Mouse (Mus musculus) skeletal muscle tissue, adult 2 months (tissue): ENCODE results near the gene Vps45.
"Not testable (repeated sequence)": the region's sequence is repeated elsewhere in the genome, so short reads cannot be mapped to it uniquely, and the experiment has no call there.

Source experiments
- DNase-seq: peaks from one replicate; pipeline ENCODE4 v3.0.0-alpha.2; 2012; ENCODE audit warnings: low read depth, low spot score

The Vps45 gene

DNA sequence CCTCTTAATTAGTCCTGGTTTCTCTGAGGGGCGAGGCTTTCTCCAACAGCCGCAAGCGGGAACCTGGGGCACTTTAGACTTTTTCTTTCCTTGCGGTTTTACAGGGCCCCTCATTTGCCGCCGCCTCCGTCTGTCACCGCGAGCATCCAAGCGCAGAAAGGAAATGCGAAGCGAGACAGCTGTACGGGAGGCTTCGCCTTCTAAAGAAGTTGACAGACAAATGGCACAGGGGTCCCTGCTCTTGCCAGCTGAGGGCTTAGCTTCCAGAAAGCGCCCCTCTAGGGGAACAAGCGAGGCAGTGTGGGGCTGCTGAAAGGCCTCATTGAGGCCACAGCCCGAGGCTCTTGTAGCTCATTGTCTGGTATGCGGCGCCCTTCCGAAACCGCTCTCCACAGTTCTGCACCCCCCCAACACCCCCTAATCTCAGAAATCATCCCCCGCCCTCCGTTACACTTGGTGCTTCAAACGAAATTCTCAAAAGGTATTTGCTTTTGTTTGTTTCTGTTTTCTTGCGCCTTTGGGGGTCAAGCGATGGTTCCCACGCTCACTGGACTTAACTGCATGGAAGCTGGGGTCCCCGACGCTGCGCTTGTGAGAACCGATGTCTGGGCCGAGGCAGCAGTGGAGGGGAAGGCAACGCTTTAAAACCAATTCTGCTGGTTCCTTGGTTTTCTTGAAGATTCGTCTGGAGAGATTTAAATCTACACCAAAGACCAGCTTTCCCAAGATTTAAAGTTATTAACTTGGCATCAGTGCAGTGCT, 85.2 kb downstream of the Vps45 start:
- DNase-seq: no peak

GRCm38 (mm10) chr3:95972251-95972872, 85.9 kb downstream of the Vps45 start:
- no peak for DNase-seq

DNA sequence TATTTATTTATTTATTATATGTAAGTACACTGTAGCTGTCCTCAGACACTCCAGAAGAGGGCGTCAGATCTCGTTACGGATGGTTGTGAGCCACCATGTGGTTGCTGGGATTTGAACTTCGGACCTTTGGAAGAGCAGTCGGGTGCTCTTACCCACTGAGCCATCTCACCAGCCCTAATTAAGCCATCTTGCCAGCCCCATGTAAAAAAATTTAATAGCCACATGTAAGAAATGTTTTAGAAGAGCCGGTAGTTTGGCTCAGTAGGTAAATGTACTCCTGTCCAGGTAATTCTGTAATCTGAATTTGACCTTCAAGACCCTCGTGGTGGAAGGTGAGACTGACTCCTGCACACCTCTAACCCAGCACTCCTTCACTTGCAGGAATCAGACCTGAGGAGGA, 87.6 kb downstream of the Vps45 start:
- DNase-seq: not testable (repeated sequence)

DNA sequence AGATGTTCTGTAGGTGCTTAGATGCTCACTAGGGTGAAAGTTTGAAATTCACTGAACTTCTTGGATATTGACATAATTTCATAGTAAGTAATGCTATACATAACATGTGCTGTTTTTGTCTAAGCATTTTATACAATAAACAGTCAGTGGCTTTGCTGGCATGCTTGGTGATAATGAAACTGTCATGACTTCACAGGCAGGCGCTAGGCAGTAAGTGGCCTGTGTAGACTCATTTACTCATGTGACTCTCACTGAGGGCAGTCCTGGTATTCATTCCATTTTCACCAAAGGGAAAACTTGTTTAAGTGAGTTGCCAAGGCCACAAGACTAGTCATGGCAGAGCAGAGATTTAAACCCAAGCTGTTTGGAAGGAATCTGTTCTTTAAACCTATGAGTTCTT, 89.0 kb downstream of the Vps45 start:
- no peak for DNase-seq

DNA sequence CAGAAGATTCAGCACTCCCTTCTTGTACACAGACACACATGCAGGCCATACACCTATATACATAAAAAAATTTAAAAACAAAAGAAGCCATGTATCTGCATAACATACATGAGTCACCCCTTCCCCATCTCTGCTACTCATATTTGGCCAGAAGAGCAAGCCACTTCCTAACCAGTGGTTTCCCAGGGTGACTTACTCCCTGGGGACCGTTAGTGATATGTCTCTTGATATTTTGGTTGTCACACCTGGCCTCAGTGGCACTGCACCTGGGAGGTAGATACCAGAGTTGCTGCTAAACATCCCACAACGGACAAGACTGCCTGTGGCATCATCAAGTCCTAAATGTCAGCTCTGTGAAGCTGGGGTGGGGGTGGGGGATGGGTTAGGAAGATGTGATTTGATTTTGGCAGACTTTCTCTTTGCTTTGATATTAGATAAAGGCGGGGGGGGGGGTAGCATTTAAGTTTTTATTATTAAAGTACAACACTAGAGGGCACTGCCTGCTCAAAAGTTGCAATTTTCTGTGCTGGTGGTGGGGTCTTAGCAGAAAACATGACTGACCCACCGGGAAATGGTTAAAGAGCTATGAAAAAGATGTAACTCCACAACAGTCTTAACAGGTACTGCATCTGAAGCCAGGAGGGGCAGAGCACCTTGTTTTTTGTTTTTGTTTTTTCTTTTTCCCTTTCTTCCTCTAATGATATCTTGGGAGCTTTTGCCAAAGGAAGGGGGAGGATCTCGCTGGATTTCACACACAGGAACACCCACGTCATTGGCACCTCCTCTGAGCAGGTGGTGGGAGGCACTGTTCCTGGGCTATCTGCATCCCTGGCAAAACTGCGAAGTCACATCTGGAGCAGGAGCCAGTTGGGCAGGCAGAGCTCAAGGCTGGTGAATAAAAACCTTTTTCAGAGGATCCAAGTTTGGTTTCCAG, 92.5 kb downstream of the Vps45 start:
- no peak for DNase-seq

GRCm38 (mm10) chr3:95963681-95964080, 94.6 kb downstream of the Vps45 start:
- DNase-seq: no peak

GRCm38 (mm10) chr3:95963230-95963629, 95.0 kb downstream of the Vps45 start:
- no peak for DNase-seq

DNA sequence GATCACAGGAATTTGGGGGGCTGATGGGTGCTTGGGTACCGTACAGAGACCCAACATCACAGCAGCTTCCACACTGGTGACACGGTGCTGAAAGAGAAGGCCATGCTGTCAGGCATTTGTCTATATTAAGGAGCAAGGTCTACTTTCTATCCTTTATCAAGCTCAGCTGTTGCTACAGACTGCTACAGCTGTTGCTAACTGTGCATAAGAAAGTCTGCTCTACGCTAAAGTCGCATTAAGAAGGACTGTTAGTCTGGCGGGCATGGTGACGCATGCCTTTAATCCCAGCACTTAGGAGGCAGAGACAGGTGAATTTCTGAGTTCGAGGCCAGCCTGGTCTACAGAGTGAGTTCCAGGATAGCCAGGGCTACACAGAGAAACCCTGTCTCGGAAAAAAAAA, 96.1 kb downstream of the Vps45 start:
- DNase-seq: not testable (repeated sequence)

DNA sequence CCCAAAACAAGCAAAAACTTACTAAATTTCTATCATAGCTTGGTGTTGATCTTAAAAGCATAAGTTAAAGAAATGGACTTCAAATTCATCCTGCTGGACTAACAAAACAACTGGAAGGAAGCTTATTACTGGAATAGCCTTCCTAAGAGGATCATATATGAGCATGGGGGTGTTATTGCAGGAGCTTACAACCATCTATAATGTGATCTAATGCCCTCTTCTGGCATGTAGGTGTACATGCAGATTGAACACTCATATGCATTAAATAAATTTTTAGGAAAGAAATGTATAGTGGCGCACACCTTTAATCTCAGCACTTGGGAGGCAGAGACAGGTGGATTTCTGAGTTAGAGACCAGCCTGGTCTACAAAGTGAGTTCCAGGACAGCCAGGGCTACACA, 98.5 kb downstream of the Vps45 start:
- no peak for DNase-seq

DNA sequence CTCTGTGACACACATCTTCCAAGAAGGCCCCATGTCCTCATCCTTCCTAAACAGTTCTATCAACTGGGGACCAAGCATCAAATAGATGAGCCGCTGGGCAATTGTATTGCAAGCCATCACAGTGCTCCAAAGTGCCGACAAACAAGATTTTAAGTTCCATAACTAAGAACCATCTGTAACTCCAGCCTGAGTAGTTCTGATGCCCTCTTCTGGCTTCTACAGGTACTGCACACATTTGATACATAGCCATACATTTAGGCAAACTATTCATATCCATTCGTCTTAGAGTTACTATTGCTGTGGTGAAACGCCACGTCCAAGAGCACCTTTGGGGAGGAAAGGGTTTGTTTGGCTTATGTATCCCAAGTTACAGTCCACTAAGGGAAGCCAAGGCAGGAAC, 99.2 kb downstream of the Vps45 start:
- no peak for DNase-seq

DNA sequence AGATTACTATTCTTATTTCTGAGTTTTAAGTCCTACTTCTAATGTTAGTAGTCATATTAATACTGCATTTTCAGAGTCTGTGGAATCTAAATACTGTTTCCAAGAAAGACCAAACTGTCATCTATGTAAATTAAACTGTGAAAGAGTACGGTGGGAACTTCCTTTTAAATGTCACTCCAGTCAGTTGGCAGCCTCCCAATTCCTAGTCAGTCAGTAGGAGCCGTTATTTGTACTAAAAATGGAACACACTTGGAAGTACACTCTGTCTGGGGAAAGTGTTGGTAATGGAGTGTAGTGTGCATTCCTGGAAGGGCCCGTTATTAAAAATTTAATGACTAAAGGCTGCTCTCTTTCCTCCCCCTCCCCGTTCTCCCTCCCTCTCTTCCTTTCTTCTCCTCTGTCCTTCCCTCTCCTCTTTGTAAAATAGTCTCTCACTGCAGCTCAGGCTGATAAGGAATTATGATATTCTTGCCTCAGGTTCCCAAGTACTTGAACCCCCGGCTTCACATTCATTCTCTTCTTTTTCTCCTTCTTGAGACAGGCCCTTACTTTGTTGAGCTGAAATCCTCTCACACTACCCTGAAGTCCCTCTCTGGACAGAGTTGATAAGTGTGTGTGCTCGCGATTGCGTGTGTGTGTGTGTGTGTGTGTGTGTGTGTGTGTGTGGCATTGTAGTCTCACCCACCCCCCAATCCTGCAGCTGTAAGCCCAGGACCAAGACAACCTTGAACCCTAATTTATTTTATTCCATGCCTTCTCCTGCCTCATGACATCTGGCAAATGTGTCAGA, 100.7 kb downstream of the Vps45 start:
- peak; percentile 78 for DNase-seq

GRCm38 (mm10) chr3:95955318-95955717, 102.9 kb downstream of the Vps45 start:
- no peak for DNase-seq

DNA sequence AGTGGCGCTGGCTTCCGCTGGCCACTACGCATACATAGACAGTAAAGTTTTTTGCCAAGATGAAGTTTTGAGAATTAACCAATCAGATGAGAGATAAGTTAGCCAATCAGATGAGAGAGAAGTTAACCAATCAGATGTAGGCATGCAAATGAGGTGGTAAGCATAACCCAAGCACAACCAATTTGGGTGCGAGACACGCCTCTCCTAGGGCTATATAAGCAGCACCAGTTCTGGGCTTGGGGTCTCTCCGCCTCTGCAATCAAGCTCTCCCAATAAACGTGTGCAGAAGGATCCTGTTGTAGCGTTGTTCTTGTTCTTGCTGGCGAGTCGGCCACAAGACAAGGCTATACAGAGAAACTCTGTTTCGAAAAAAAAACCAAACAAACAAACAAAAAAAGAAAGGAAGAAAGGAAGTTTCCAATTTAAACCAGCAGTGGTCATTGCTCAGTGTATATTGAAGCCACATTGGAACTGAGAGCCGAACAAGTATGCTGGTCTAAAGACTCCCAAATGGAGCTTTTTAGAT, 103.6 kb downstream of the Vps45 start:
- DNase-seq: not testable (repeated sequence)

DNA sequence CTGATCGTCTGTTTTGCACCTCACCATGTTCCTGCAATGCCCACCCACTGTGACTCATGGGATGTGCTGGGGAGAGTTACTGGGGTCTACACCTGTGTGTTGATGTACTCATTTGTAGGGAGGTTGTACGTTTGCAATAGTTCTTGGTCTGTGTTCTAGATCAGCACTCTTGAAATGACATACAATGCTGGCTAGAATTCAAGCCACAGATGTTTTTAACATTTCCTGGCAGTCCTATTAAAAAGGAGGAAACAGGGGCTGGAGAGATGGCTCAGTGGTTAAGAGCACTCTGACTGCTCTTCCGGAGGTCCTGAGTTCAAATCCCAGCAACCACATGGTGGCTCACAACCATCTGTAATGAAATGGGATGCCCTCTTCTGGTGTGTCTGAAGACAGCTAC, 104.7 kb downstream of the Vps45 start:
- no peak for DNase-seq

DNA sequence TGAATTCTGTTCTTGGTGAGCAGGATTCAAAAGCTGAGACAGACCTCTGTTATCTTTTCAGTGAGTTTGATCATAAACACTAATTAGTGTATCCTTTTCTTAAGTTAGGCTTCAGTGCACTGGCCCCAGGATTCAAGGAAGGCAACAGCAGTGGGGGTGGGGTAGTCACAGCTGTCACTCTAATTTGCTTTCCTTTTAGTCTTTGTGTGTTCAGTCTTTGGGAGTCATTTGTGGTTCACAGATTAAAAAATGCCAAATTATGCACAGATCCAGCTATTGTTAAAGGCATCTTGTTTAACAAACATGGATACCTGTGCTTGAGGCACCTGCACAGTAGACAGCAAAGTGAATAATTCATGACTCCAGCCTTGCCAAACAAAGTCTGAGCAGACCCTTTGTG, 105.2 kb downstream of the Vps45 start:
- no peak for DNase-seq

GRCm38 (mm10) chr3:95951566-95951965, 106.7 kb downstream of the Vps45 start:
- not testable (repeated sequence) for DNase-seq

GRCm38 (mm10) chr3:95950763-95951551, 107.3 kb downstream of the Vps45 start:
- peak; percentile 90 for DNase-seq
